Mouse (Mus musculus): ENCODE results near the gene Tescl.

DNA sequence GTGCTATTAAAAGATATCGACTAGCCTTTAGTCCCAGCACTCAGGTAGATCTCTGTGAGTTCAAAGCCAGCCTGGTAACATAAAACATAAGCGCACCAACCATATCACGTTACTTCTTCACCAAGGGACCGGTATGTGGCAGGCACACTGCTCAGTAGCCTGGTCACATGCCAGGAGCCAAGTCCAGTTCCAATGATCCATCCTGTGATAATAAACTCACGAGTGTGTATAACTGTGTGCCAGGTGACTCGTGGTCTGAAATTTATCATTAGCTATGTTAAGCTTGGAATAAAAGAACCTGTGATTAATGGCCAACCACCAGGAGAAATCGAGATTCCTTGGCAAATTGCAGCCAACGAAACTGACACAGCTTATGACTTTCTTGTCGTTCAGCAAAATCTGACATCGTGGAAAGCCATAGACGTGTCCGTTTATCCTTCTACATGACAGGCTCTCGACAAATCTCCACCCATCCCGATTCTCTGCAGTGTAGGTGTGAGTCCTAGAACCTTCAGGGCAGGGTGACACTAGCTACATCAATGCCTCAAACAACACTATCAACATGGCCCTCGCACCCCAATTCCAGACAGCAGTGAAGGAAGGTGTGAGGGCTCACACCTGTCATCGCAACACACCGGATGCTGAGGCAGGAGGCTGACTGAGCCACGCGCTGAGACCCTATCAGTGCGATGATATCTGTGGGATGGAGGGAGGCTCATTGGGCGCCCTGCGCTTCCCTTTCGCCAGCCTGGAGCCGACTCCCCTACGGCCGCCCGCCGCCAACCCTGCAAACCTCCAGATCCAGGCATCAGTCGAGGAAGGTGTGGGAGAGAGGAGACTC lies 17.8 kb downstream of the Tescl start:
- TF ChIP-seq EP300 (IDR thresholded peaks at IDR 0.05; ENCODE audit: low read depth) (no peak), CTCF (IDR thresholded peaks at IDR 0.05; ENCODE audit: low read depth) (no peak)
